Mouse (Mus musculus) ES-E14 (cell line): ENCODE measurements around the gene Gnai3.

Experiments used
- HCFC1 ChIP-seq: IDR thresholded peaks from 2 replicates; pipeline ENCODE4 v1.6.1; 2012; ENCODE audit warnings: low read length, inconsistent platforms, borderline replicate concordance; ENCODE audit not compliant: insufficient read depth
- ZNF384 ChIP-seq: IDR thresholded peaks from 2 replicates; pipeline ENCODE4 v1.6.1; 2012; ENCODE audit warnings: low read depth, low read length, inconsistent platforms

- TF ChIP-seq HCFC1 (no peak), ZNF384 (no peak)
These were observed 34.6 kb downstream of the Gnai3 start for GRCm38 (mm10) chr3:108111320-108111719.
